Mouse (Mus musculus): ENCODE measurements around the gene Wdr18. TPM values are rescaled to one million over a fixed set of nuclear protein-coding genes. Genes with fewer than 3 reads are reported as not detected.

Gene Wdr18
- polyA plus RNA-seq, 1 experiment from 2014 or later, result 83.6 TPM

DNA sequence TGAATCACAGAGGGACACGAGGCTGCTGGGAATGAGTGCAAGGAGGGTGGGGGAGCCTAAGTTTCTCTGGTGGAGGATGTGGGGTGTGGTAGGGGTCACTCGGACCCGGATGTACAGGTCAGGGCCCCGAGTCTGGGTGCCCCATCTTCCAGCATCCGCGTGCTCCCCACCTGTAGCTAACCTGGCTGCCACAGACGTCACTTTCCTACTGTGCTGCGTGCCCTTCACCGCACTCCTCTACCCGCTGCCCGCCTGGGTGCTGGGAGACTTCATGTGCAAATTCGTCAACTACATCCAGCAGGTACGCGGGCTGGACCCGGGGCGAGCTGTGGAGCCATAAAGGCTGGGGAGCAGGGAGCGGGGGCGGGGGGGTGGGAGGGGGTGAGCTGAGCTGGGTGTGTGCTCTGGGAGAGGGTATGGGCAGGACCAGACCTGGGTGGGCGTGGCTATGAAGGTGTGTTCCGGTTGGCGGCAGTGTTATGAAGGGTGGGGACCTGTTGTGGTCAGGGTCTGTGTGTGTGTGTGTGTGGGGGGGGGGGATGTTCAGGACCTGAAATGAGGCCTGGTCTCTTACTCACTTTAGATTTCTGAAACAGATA lies 40.6 kb upstream of the Wdr18 start:
- H3K36me3 ChIP-seq, result no peaks in the 10 kb centered on the region
- H3K27me3 ChIP-seq, result peaks cover 65% of the 10 kb centered on the region
- no peak overlapping the region for H3K27ac ChIP-seq
- no peak overlapping the region for H3K9ac ChIP-seq
- WGBS, result 4% methylated on average over 20 of the region's 21 CpGs
- peaks cover 54% of the 10 kb centered on the region for H3K4me1 ChIP-seq
- H3K4me2 ChIP-seq, result peak overlapping the region; percentile 19
- no peak for ATAC-seq (ENCODE audit: insufficient number of reproducible peaks, low FRiP score, low TSS enrichment, low read depth)
- H3K4me3 ChIP-seq, result peak overlapping the region; percentile 20
- no peaks in the 10 kb centered on the region for H3K9me3 ChIP-seq

DNA sequence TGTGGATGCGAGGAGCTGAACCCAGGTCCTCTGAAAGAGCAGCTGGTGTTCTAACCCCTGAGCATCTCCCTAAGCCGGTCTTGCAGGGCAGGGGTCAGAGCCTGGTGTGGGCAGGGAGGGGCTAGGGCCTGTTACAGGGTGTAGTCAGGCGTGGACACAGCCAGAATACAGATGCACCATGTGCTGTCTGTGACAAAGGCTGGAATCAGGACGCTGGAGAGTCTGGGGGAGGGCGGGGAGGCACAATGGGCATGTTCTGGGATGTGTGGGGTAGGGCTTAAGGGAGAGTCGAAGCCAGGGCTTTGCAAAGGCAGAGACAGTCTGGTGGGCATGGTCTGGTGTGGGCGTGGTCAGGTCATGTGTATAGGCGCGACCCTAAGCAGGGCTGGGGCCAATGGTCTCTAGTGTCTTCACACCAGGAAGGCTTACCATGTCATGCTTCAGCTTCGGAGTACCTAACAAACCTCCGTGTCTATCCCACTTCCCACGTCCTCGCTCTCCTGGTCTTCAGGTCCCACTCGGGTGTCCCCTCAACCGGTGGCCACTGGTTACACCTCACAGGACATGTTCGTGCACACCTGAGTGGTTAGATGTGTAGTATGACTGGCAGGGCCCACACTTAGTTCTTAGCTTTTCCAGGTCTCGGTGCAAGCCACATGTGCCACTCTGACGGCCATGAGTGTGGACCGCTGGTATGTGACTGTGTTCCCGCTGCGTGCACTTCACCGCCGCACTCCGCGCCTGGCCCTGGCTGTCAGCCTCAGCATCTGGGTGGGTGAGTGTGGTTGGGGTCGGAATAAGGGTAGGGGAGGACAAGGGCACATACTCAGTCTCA lies 39.7 kb upstream of the Wdr18 start:
- ATAC-seq (ENCODE audit: insufficient number of reproducible peaks, low FRiP score, low TSS enrichment, low read depth), result 0 out of 2 replicates have a peak, but pooled peaks have one; percentile 10
- Histone ChIP-seq H3K4me3 (peak overlapping the region; percentile 29), H3K4me2 (peak overlapping the region; percentile 42), H3K9ac (no peak overlapping the region), H3K9me3 (no peaks in the 10 kb centered on the region), H3K27me3 (peaks cover 65% of the 10 kb centered on the region), H3K36me3 (no peaks in the 10 kb centered on the region), H3K4me1 (peaks cover 50% of the 10 kb centered on the region), H3K27ac (no peak overlapping the region)
- 24% methylated on average over 26 of the region's 26 CpGs for WGBS

DNA sequence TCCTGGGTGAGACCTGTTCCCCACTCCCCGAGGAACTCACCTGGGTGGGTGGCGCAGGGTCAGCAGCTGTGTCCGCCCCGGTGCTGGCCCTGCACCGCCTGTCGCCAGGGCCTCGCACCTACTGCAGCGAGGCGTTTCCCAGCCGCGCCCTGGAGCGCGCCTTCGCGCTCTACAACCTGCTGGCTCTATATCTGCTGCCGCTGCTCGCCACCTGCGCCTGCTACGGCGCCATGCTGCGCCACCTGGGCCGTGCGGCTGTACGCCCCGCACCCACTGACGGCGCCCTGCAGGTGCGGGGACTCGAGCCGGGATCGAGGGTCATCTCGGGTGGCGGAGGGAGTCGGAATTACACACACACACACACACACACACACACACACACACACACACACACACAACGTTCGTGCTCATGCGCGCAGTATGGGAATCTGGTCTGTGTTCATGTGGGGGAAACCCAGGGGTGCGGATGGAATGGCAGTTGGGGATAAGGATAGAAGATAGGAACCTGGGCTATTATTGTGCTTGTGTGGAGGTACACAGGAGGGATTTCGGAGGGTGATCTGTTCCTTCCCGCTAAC lies 38.9 kb upstream of the Wdr18 start, which contains the start of gene R3hdm4:
TSS of gene R3hdm4 (minus strand) at position 251 of the 578 bp plus-strand sequence.
- peak within 1 kb of the TSS; percentile 42 for H3K4me2 ChIP-seq
- H3K36me3 ChIP-seq, result no peaks in the 10 kb centered on the region
- no peaks in the 10 kb centered on the region for H3K9me3 ChIP-seq
- no peak for ATAC-seq (ENCODE audit: insufficient number of reproducible peaks, low FRiP score, low TSS enrichment, low read depth)
- no peak within 1 kb of the TSS for H3K27ac ChIP-seq
- H3K4me3 ChIP-seq, result peak within 1 kb of the TSS; percentile 29
- peaks cover 65% of the 10 kb centered on the region for H3K27me3 ChIP-seq
- H3K4me1 ChIP-seq, result peaks cover 50% of the 10 kb centered on the region
- 3% methylated on average over 39 of the region's 41 CpGs for WGBS
- no peak within 1 kb of the TSS for H3K9ac ChIP-seq

DNA sequence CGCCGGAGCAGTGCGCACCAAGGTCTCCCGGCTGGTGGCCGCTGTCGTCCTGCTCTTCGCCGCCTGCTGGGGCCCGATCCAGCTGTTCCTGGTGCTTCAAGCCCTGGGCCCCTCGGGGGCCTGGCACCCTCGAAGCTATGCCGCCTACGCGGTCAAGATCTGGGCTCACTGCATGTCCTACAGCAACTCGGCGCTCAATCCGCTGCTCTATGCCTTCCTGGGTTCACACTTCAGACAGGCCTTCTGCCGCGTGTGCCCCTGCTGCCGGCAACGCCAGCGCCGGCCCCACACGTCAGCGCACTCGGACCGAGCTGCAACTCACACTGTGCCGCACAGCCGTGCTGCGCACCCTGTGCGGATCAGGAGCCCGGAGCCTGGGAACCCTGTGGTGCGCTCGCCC lies 38.4 kb upstream of the Wdr18 start:
- no peak overlapping the region for H3K9ac ChIP-seq
- H3K4me1 ChIP-seq, result peaks cover 53% of the 10 kb centered on the region
- H3K36me3 ChIP-seq, result no peaks in the 10 kb centered on the region
- 3% methylated on average over 34 of the region's 34 CpGs for WGBS
- peak overlapping the region; percentile 42 for H3K4me2 ChIP-seq
- H3K4me3 ChIP-seq, result peak overlapping the region; percentile 29
- ATAC-seq (ENCODE audit: insufficient number of reproducible peaks, low FRiP score, low TSS enrichment, low read depth), result no peak
- peaks cover 65% of the 10 kb centered on the region for H3K27me3 ChIP-seq
- H3K27ac ChIP-seq, result no peak overlapping the region
- no peaks in the 10 kb centered on the region for H3K9me3 ChIP-seq

DNA sequence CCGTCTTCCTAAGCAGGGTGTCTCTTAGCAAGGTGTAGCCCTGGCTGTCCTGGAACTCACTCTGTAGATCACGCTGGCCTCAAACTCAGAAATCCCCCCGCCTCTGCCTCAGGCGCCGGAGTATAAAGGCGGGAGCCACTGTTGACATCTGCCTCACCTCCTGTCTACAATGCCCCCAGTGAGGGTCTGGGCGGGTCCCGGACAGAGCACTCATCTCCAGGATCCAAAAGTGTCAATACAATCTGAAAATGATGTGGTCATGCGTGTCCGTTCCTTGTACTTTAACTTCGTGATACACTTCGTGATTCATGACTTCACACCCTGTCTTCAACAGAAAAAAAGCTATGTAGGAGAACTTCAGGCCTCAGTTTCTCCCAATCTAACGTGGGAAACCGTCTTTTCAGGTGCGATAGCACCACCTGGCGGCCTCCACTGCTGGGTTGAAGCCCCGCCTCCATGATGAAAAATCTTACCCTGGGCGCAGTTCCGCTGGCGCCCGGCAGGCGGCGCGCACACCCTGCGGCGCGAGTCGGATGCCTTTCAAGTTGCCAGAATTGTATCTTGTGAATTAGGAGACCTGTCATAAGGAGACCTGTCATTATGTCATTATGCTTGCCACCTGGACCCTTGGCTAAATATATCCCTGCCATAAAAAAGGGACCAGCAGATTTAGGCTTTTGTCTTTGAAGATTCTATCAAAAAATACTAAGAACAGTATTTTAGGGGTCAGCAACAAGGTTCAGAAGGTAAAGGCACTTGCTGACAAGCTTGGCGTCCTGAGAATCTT lies 34.8 kb upstream of the Wdr18 start:
- H3K9ac ChIP-seq, result no peak overlapping the region
- peaks cover 55% of the 10 kb centered on the region for H3K4me1 ChIP-seq
- 11% methylated on average over 29 of the region's 29 CpGs for WGBS
- 0 out of 2 replicates have a peak overlapping the region, but pooled peaks have one; percentile 95 for H3K27ac ChIP-seq
- peak overlapping the region; percentile 96; the same call in 1 of the 2 replicates for H3K4me3 ChIP-seq
- no peaks in the 10 kb centered on the region for H3K9me3 ChIP-seq
- H3K36me3 ChIP-seq, result no peaks in the 10 kb centered on the region
- no peak for ATAC-seq (ENCODE audit: insufficient number of reproducible peaks, low FRiP score, low TSS enrichment, low read depth)
- peak overlapping the region; percentile 93; the same call in 1 of the 2 replicates for H3K4me2 ChIP-seq
- H3K27me3 ChIP-seq, result peaks cover 36% of the 10 kb centered on the region

DNA sequence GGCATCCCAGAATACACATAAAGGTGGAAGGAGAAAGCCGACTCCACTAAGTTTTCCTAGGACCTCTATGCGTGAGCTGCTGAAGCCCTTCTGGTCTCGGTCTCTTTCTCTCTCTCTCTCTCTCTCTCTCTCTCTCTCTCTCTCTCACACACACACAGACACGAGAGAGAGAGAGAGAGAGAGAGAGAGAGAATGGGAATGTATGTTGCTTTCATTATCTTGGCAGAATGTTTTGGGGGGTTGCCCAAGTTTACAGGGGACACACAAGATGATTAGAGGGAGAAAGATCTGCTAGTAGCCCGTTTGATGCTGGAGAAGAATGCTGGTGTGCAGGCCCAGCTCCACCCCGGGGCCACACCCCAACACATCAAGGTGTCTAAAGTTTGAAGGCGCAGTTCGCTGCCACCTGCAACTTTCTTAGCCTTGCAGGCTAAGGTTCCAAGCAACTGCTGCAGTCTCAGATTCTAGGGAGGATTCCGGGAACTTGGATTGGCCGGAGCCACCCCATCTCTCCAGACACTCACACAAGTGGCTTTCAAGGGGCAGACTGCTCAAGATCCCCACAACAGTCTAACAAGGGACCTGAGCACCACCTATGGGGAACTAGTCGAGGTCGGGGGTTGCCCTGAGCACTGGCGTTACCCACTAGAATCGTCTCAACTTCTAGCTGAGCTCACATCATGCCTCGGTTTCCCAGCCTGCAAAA lies 34.0 kb upstream of the Wdr18 start:
- Histone ChIP-seq H3K4me1 (peaks cover 58% of the 10 kb centered on the region), H3K36me3 (peaks cover 5% of the 10 kb centered on the region), H3K9me3 (no peaks in the 10 kb centered on the region), H3K4me2 (peak overlapping the region; percentile 93), H3K9ac (peak overlapping the region; percentile 85), H3K27ac (peak overlapping the region; percentile 95), H3K4me3 (peak overlapping the region; percentile 96), H3K27me3 (peaks cover 29% of the 10 kb centered on the region)
- no peak for ATAC-seq (ENCODE audit: insufficient number of reproducible peaks, low FRiP score, low TSS enrichment, low read depth)
- 7% methylated on average over 15 of the region's 15 CpGs for WGBS

DNA sequence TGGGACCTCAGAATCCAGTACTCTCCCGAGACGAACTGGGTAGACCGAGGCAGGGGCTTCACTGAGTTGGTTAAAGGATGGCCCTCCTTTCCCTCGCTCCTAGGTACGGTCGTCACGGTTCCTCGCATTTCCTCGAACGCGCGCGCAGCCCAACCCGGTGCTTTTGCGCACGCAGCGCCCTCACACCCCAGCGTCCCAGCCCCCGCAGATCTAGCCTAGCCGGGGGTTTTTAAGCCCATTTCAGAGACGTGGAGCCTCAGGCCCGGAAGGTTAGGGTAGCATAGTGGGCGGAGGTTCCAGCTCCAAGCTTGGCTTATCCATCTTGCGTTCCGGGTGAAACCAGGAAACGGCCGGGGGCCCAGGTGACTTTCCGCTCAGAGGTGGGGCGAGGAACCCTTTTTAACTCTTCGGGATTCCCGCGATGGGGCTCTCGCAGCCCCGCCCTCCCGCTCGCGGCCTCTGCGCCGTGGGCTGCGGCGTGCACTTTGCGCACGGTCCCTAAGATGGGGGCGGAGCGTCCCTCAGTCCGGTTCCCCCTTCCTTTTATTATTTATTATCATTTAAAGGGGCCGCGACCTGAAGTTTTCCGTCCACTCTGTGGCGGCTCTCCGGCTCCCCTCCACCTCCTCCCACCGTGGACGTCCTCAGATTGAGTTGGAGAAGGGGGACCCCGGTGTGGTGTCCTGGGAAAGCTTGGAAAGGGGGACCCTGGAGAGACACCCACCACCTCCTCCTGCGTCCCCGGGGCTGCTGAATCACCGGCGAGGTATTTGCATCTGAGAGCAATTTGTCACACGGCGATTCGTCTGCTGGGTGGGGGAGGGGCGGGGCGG lies 33.2 kb upstream of the Wdr18 start, which contains the start of gene Arid3a:
TSS of gene Arid3a (plus strand) at position 553 of the 833 bp plus-strand sequence.
- Histone ChIP-seq H3K4me1 (peaks cover 56% of the 10 kb centered on the region), H3K36me3 (peaks cover 11% of the 10 kb centered on the region), H3K27me3 (peaks cover 21% of the 10 kb centered on the region), H3K4me2 (peak within 1 kb of the TSS; percentile 93), H3K9ac (peak within 1 kb of the TSS; percentile 85), H3K9me3 (no peaks in the 10 kb centered on the region), H3K27ac (peak within 1 kb of the TSS; percentile 95), H3K4me3 (peak within 1 kb of the TSS; percentile 96)
- under 1% methylated on average over 63 of the region's 63 CpGs for WGBS
- peak; percentile 74 for ATAC-seq (ENCODE audit: insufficient number of reproducible peaks, low FRiP score, low TSS enrichment, low read depth)

DNA sequence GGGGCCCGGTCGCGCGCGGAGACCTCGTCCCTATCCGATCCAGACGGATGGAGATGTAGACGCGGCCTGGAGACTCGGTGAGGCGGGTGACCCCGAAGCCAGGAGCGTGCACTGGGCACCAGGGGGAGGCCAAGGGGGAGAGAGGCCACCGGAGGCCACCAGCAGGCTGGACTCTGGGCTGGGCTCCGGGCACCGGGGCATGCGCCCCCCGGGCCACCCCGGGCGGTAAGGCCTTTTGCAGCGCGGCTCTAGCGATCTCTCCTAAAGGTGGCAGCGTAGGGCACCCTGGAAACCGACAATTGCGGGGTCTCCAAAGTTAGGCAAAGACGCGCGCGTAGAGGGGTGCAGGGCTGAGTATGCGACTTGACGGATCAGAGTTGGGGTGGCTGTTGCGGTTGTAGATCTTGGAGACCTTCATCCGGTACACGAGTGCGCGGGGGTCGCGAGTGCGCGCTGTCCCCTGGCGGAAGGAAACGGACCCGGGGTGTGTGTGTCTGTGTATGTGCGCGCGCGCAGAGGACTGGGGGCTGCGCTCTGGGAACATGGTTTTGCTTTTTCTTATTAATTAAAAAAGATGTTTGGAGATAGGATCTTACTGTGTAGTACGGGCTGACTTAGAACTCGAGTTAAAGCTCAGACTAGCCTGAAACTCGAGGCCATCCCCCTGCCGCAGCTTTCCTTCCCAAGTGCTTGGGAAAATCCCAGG lies 32.5 kb upstream of the Wdr18 start:
- Histone ChIP-seq H3K4me3 (peak overlapping the region; percentile 96), H3K36me3 (peaks cover 16% of the 10 kb centered on the region), H3K4me1 (peaks cover 62% of the 10 kb centered on the region), H3K4me2 (peak overlapping the region; percentile 93), H3K27ac (peak overlapping the region; percentile 95), H3K9me3 (no peaks in the 10 kb centered on the region), H3K9ac (peak overlapping the region; percentile 85), H3K27me3 (peaks cover 14% of the 10 kb centered on the region)
- WGBS, result under 1% methylated on average over 54 of the region's 54 CpGs
- ATAC-seq (ENCODE audit: insufficient number of reproducible peaks, low FRiP score, low TSS enrichment, low read depth), result peak; percentile 6; the same call in 1 of the 2 replicates

DNA sequence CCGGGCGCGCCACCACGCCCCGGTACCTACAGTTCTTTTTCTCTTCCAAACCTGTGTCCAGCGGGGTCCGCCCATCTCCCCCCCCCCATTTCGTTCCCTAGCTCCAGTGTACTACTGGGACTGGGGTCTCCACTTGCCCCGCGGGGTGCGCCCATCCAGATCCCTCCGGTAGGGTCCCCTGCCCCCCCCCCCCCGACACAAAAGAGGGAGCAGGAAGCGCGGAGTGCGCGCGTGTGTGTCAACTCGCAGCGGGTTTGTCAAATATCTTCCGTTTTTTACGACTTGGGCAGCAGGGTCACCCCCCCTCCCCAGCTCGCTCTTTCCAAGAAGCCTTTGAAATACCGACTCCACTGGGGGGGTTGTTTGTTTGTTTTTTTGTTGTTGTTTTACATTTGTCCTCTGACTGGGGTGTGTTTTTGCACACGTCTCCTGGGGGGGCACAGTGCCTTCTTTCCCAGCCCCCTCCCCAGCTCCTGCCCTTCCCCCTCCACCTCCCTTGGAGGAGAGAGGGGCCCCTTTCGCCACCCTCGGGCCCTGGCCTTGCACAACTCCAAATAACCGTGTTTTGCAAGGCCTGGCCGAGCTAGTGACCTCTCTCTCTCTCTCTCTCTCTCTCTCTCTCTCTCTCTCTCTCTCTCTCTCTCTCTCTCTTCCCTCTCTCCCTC lies 31.8 kb upstream of the Wdr18 start:
- H3K4me1 ChIP-seq, result peaks cover 69% of the 10 kb centered on the region
- peak overlapping the region; percentile 85 for H3K9ac ChIP-seq
- H3K9me3 ChIP-seq, result no peaks in the 10 kb centered on the region
- no peak for ATAC-seq (ENCODE audit: insufficient number of reproducible peaks, low FRiP score, low TSS enrichment, low read depth)
- H3K36me3 ChIP-seq, result peaks cover 20% of the 10 kb centered on the region
- H3K27me3 ChIP-seq, result peaks cover 7% of the 10 kb centered on the region
- peak overlapping the region; percentile 95 for H3K27ac ChIP-seq
- H3K4me2 ChIP-seq, result peak overlapping the region; percentile 93
- peak overlapping the region; percentile 96 for H3K4me3 ChIP-seq
- 1% methylated on average over 28 of the region's 29 CpGs for WGBS

All from limb, embryonic 15.5 days (tissue).